Mouse (Mus musculus): ENCODE measurements around the gene Pex1.
"Not testable (repeated sequence)": the region's sequence is repeated elsewhere in the genome, so short reads cannot be mapped to it uniquely, and the experiment has no call there.

Gene Pex1

GRCm38 (mm10) chr5:3646539-3646938, 50.7 kb downstream of the Pex1 start:
- DNase-seq, result peak; percentile 9

DNA sequence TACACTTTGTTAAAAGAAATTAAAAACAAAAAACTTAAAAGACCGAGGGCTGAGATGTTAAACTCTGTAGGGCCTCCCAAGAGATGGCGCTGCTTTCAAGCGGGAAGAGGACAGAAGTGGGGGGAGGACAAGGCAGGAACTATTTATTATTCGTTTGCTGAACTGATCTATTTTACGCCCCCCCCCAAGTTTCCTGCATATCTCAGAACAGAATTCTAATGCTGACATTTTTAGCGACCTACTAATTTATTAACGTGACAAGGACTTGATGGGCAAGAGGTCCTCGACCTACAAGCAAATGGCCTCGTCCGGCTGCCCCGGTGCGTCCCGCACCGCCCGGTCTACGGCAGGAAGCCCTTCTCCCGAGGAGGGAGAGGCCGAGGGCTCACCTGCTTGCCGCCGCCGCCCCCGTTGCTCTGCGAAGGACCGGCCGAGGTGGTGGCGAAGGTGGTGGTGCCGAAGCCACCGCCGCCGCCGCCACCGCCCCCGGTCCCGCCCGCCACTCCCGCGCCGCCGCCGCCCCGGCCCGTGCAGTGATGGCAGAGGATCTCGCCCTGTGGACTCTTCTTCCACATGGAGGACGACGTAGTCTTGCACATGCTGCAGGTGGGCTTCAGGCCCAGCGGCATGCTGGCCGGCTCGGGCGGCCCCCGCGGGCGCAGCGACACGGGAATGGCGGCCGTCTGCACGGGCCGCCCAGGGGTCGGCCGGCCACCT, 51.3 kb downstream of the Pex1 start:
- DNase-seq, result peak; percentile 69

GRCm38 (mm10) chr5:3647708-3648121, 51.8 kb downstream of the Pex1 start:
- peak; percentile 92 for DNase-seq

DNA sequence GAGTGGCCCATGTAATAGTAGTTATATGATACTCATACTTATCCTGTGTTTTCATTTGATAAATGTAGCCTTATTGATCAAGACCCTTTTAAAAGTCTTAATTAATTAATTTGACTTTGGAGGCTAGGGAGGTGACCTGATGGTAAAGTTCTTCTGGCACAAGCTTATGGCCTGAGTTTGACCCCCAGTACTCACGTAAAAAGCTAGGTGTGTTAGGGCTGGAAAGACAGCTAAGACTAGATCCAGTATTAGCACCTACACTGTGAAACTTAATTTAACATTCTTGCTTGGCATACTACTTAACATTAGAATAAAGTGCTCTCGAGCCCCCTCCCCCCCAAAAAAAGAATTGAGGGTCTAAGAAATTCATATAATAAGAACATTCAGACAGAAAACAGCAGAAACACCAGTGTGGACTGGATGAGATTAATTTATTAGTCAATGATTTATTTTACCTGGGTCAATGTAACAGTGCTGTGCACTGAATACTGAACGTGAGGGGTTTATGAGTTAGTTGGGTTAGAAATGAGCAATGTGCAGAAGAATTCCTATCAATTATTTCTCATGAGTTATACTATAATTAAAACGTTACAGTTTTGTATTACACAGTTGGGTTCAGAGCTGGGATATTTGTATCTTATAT, 52.5 kb downstream of the Pex1 start:
- peak; percentile 12 for DNase-seq

- no peak for DNase-seq
Measured at GRCm38 (mm10) chr5:3648849-3649210, 53.0 kb downstream of the Pex1 start.

- no peak for DNase-seq
Measured at GRCm38 (mm10) chr5:3650881-3651280, 55.0 kb downstream of the Pex1 start, which contains the start of gene Tmbim7. Tmbim7 (plus strand) TSS chr5:3651181.

GRCm38 (mm10) chr5:3651621-3652020, 55.8 kb downstream of the Pex1 start:
- DNase-seq, result no peak

DNA sequence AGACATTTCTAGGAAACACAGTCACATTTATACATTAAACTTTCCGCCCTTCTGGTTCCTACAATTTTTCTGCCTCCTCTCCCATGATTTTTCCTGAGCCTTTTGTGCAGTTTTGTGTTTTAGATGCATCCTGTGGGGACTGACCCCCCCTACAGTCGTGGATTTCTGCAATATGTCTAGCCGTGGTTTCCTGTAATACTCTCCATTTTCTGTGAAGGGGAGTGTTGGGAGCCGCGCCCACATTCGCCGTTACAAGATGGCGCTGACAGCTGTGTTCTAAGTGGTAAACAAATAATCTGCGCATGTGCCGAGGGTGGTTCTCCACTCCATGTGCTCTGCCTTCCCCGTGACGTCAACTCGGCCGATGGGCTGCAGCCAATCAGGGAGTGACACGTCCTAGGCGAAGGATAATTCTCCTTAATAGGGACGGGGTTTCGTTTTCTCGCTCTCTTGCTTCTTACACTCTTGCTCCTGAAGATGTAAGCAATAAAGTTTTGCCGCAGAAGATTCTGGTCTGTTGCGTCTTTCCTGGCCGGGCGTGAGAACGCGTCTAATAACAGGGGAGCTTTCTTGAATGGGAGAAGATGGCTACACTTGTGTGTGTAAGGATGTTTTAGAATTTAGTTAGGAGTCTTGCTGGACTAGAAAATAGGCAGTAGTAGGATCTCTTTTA, 57.2 kb downstream of the Pex1 start:
- DNase-seq, result not testable (repeated sequence)

DNA sequence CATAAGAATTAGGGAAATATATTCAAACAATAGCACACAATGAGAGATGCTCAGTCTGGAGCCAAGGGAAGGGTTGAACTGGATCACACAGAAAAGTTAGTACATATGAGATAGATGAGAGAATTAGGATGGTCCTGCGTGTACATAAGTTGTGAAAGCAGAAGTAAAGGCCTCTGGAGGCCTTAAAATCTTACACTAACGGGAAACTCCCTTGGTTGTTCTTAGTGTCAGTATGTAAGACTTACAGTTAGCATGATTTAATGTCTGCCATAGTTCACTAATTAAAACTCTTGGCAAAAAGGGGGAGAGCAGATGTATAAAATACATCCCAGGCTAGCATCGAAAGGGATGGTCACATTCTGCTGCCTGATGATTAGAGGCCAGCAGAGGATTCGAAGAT, 57.9 kb downstream of the Pex1 start:
- DNase-seq, result no peak

DNA sequence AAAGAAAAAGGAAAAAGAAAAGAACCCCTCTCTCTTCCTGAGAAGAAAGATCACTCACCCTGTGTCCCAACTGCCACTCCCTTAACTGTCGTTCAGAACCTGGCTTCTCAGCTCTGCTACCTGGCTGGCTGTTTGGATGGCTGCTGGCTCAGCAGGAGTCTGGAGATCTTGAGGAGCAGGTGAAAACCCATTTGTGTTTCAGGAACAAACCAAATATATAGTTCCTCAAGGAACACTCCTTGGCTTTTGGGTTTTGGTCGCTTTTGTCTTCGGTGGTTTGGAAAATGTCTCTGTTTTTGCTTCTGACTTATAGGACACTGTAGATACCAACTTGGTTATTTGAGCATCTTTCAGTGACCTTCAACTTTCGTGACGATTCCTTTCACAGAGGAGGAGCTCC, 61.2 kb downstream of the Pex1 start, which contains the start of gene Gatad1:
TSS of gene Gatad1 (minus strand) at position 101 of the 400 bp plus-strand sequence.
- no peak for DNase-seq

- DNase-seq, result no peak
Measured at GRCm38 (mm10) chr5:3665225-3665624, 69.4 kb downstream of the Pex1 start.

DNA sequence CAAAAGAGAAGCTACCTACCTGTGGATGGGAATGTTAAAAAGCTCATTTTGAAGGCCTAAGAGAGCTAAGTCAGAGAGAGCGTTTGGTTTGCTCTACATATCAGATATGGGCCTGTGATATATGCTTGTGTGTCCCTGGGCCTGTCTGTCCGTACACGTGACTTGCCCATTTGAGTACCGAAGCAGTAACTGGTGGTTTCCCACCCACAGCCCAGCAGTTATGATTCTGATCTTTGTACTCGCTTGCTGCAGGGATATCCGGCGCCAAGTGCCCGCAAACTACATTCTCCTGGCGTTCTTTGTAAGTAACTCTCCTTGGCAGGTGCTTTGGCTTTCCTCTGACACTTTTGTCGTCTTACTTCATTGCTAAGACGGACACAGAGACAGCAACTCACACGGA, 70.7 kb downstream of the Pex1 start:
- DNase-seq, result no peak

DNA sequence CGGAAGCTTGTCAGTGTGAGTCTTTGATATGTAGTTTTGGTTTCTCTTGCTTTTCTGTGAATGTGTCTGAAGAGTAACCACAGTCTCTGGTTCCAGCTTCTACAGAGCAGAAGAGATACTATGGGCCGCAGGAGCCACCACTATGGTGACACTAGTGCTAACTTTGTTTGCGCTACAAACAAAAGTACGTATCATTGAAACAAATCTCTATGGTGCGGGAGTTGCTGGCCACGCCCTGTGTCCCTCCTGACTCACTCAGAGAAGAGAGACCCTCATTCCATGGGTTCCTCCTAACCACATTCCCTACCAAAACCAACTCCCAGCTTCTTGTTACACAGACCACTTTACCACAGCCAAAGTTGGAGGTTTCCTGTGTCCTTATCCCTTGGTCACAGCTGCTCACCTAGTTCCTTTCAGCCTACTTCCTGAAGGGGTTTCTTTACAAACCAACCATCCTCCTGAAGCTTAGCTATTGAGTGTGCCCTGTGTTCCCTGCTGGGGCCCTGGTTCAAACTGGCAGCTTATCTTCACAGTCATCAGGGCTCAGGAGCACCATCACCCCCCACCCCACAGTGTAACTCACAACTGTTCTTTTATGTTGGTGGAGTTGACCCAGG, 74.2 kb downstream of the Pex1 start:
- no peak for DNase-seq
